Mouse (Mus musculus): ENCODE data around the gene Fabp3. TPM values are rescaled to one million over a fixed set of nuclear protein-coding genes. Genes with fewer than 3 reads are reported as not detected.
A peak's percentile ranks its signal among the peaks of the same experiment; 100 is the strongest.

Gene Fabp3
- polyA plus RNA-seq, 1 experiment from 2014 or later: 49.1 TPM

DNA sequence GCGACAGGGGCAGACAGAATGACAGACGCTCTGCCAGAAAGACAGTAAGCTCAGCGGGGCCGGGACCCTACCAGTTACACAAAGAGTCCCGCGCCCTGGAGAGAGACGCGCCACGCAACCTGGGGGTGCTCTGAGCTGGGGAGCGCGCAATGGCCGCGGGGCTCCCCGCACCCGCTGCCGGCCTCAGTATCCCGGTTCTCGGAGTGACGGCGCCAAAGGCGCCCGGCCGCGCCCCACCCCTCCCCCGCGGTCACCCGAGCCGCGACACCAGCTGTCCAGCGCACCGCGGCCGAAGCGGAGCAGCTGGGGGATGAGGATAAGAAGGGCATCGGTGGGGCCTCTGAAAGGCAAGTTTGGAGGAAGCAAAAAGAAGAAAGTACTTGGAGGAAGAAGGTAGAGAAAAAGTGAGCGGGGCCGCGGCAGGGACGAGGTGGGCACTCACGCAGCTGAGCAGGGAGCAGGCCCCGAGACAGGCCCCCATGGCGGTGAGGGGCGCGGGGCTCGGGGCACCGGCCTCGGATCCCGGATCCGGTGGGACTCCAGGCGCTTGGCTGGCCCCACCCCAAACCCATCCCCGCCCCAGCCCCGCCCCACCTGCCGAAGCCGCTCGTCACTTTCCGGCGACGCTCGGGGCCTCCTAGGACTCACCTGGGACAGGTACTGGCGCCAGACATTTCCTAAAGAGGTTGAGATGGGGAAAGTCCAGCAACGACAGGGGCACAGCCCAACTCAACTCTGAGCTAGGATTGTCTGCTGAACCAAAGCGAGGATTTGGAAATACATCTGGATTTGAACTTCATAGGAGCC is 33.2 kb upstream of the Fabp3 start:
- Histone ChIP-seq H3K27ac (peak overlapping the region; percentile 95), H3K4me2 (replicated peaks) (peak overlapping the region; percentile 84), H3K9me3 (no peaks in the 10 kb centered on the region), H3K27me3 (replicated peaks) (0 out of 2 replicates have a peak, but pooled peaks cover 7% of the 10 kb centered on the region), H3K4me3 (peak overlapping the region; percentile 80), H3K36me3 (no peaks in the 10 kb centered on the region), H3K4me1 (peaks cover 14% of the 10 kb centered on the region), H3K9ac (peak overlapping the region; percentile 95)
- ATAC-seq (ENCODE audit: low FRiP score, low read depth): peak; percentile 49
- under 1% methylated on average over 59 of the region's 62 CpGs for WGBS

DNA sequence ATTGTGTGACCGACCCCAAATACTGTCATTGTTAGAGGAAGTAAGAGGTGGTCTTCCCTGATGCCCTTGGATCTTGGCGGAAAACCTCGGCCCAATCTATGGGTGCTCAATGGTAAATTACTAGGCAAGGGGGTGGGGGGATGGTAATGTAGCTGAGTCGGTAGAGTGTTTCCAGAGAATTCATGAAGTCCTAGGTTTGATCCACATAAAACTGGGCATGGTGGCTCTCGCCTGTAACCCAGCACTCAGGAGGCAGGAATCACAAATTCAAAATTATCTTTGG is 32.6 kb upstream of the Fabp3 start:
- no peak for ATAC-seq (ENCODE audit: low FRiP score, low read depth)
- Histone ChIP-seq H3K4me1 (peaks cover 14% of the 10 kb centered on the region), H3K4me2 (replicated peaks) (peak overlapping the region; percentile 84), H3K27me3 (replicated peaks) (0 out of 2 replicates have a peak, but pooled peaks cover 7% of the 10 kb centered on the region), H3K27ac (no peak overlapping the region), H3K9me3 (no peaks in the 10 kb centered on the region), H3K36me3 (no peaks in the 10 kb centered on the region), H3K9ac (peak overlapping the region; percentile 95), H3K4me3 (peak overlapping the region; percentile 80)
- 43% methylated on average over 5 of the region's 5 CpGs for WGBS

DNA sequence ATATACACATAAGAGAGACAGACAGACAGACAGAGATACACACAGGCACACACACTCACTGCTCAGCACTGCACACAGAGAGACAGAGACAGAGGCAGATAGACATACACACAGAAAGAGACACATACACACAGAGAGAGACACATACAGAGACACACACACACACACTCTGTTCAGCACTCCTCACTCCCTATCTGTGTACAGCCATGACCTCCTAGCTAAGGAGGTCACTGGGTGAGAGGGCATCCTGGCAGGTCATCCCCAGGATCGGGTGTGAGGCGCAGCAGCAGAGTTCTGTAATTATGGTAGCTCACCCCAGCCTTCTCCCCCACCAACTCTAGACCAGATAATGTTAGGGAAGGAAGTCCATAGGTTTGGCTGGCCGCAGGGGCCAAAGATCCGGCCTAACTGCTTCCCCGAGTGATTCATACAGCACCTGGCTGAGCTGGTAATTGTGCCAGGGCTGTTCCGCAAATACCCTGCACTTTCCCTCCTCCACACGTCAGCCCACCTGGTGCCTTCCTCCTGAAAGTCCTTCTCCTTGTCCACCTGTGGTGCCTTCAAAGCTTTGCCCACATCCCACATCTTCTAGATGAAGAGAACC is 31.7 kb upstream of the Fabp3 start:
- no peak overlapping the region for H3K4me3 ChIP-seq
- peak overlapping the region; percentile 16 for H3K4me2 ChIP-seq (replicated peaks)
- peaks cover 14% of the 10 kb centered on the region for H3K4me1 ChIP-seq
- ATAC-seq (ENCODE audit: low FRiP score, low read depth): no peak
- 0 out of 2 replicates have a peak, but pooled peaks cover 7% of the 10 kb centered on the region for H3K27me3 ChIP-seq (replicated peaks)
- 68% methylated on average over 7 of the region's 7 CpGs for WGBS
- no peaks in the 10 kb centered on the region for H3K9me3 ChIP-seq
- no peak overlapping the region for H3K27ac ChIP-seq
- H3K36me3 ChIP-seq: no peaks in the 10 kb centered on the region
- no peak overlapping the region for H3K9ac ChIP-seq

DNA sequence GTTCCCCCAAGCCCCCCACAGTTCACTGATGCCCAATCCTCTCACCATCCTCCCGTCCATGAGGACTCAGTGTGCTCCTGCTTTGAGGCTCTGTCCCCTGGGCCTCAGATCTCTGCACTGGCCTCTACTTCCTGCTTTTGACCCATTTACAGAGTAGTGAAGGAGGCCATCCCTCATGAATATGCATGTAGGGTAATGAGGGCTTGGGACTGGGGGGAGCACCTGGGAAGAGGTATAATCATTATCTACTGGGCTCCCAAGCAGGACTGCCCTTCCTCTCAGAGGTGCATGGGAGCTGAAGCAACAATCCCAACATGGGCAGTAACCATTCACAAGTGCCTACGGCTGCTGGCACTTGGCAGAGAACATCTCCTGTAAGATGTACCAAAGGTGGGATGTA is 29.3 kb upstream of the Fabp3 start, which contains the start of gene Serinc2:
Gene Serinc2 (minus strand): TSS at position 101 of the 400 bp plus-strand sequence.
- WGBS: 71% methylated on average over 2 of the region's 2 CpGs
- H3K9ac ChIP-seq: no peak within 1 kb of the TSS
- 0 out of 2 replicates have a peak, but pooled peaks cover 7% of the 10 kb centered on the region for H3K27me3 ChIP-seq (replicated peaks)

GRCm38 (mm10) chr4:130282856-130283255 is 25.5 kb upstream of the Fabp3 start:
- Histone ChIP-seq H3K27me3 (replicated peaks) (no peaks in the 10 kb centered on the region), H3K4me3 (no peak overlapping the region)

More for the DNA sequence above, 29.3 kb upstream of the Fabp3 start, which contains the start of gene Serinc2:
- H3K4me3 ChIP-seq: no peak within 1 kb of the TSS
- H3K4me1 ChIP-seq: peaks cover 5% of the 10 kb centered on the region; the same call in 1 of the 2 replicates
- H3K4me2 ChIP-seq (replicated peaks): no peak within 1 kb of the TSS
- no peaks in the 10 kb centered on the region for H3K36me3 ChIP-seq
- no peaks in the 10 kb centered on the region for H3K9me3 ChIP-seq
- H3K27ac ChIP-seq: no peak within 1 kb of the TSS
- ATAC-seq (ENCODE audit: low FRiP score, low read depth): no peak

DNA sequence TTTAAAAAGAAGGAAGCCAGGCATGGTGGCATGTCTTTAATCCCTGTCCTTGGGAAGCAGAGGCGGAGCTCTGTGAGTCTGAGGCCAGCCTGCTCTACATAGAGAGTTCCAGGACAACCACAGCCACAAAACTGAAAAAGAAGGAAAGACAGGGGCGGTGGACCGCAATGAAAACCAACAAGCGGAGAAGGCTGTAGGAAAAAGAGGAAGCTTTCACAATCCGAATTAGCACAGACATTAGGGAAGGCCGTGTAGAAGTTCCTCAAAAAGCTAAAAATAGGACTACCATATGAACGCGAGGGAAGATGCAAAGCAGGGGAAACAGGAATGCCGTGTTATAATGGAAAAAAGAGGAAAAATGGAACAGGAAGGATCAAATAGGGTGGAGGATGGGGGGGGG is 24.6 kb upstream of the Fabp3 start:
- H3K27ac ChIP-seq: no peak overlapping the region
- 89% methylated on average over 9 of the region's 9 CpGs for WGBS

More at GRCm38 (mm10) chr4:130282856-130283255, 25.5 kb upstream of the Fabp3 start:
- no peak overlapping the region for H3K4me2 ChIP-seq (replicated peaks)
- H3K9ac ChIP-seq: no peak overlapping the region
- ATAC-seq (ENCODE audit: low FRiP score, low read depth): no peak
- 78% methylated on average over 5 of the region's 5 CpGs for WGBS
- no peaks in the 10 kb centered on the region for H3K36me3 ChIP-seq
- no peaks in the 10 kb centered on the region for H3K4me1 ChIP-seq
- no peaks in the 10 kb centered on the region for H3K9me3 ChIP-seq
- H3K27ac ChIP-seq: no peak overlapping the region

DNA sequence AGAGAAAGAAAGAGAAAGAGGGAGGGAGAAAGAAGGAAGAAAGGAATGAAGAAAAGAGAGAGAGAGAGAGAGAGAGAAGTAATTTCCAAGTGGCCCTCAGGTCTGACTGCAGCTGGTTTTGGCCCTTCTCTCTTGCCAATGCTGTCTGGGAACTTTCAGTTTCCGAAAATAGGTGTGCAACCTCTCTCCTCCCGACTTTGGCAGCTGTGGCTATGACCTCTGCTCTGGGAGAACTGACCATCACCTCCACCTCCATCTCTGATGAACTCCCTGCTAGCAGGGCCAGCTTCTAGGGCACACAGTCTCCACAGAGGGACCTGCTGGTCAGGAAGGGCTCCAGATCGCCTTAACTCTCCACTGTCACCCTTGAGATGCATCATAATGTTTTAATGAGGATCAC is 21.9 kb upstream of the Fabp3 start:
- Histone ChIP-seq H3K4me3 (no peak overlapping the region), H3K4me1 (no peaks in the 10 kb centered on the region)

More for the DNA sequence above, 24.6 kb upstream of the Fabp3 start:
- H3K4me3 ChIP-seq: no peak overlapping the region
- H3K36me3 ChIP-seq: no peaks in the 10 kb centered on the region
- no peak overlapping the region for H3K9ac ChIP-seq
- ATAC-seq (ENCODE audit: low FRiP score, low read depth): no peak
- no peaks in the 10 kb centered on the region for H3K4me1 ChIP-seq
- no peaks in the 10 kb centered on the region for H3K27me3 ChIP-seq (replicated peaks)
- no peak overlapping the region for H3K4me2 ChIP-seq (replicated peaks)
- H3K9me3 ChIP-seq: no peaks in the 10 kb centered on the region

DNA sequence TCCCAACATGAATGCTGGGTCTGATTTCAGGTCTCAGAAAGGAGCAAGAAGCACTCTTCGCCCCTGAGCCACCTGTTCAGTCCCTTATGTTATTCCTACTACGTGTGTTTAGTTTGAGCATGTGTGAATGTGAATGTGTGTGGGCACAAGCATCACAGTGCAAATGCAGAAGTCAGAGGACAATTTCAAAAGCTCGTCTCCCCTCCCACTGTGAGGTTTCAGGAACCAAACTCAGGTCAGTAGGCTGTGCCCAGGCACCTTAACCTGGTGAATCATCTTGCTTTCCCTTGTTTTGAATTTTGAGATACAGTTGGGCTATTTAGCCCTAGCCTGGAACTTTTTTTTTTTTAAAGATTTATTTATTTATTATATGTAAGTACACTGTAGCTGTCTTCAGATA is 18.6 kb upstream of the Fabp3 start:
- 73% methylated on average over 3 of the region's 3 CpGs for WGBS
- no peak for ATAC-seq (ENCODE audit: low FRiP score, low read depth)
- H3K4me2 ChIP-seq (replicated peaks): no peak overlapping the region

More for the DNA sequence above, 21.9 kb upstream of the Fabp3 start:
- no peak overlapping the region for H3K9ac ChIP-seq
- no peaks in the 10 kb centered on the region for H3K27me3 ChIP-seq (replicated peaks)
- WGBS: 63% methylated on average over 3 of the region's 3 CpGs
- no peaks in the 10 kb centered on the region for H3K9me3 ChIP-seq
- H3K27ac ChIP-seq: no peak overlapping the region
- no peak for ATAC-seq (ENCODE audit: low FRiP score, low read depth)
- no peak overlapping the region for H3K4me2 ChIP-seq (replicated peaks)
- no peaks in the 10 kb centered on the region for H3K36me3 ChIP-seq

DNA sequence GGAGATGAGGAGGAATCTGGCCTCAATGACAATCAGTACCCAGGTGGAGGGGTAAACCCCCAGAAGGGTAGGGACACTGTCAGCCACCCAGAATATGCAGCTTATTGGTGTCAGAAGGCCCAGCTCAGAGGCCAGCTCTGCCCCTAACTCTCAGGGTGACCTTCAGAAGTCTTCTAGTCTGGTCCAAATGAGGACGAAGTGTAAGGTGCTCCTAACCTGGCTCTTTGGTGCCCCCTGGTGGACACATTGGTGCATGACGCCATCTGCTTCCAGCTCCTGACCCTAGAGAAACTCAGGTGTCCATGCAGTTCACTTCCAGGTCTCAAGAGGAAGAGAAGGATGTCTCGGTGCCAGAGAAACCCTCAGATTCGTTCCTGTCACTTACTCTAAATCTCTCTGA is 16.1 kb upstream of the Fabp3 start:
- peak; percentile 29; the same call in 1 of the 2 replicates for ATAC-seq (ENCODE audit: low FRiP score, low read depth)
- 9% methylated on average over 4 of the region's 4 CpGs for WGBS

More for the DNA sequence above, 18.6 kb upstream of the Fabp3 start:
- Histone ChIP-seq H3K27me3 (replicated peaks) (no peaks in the 10 kb centered on the region), H3K9me3 (no peaks in the 10 kb centered on the region), H3K36me3 (no peaks in the 10 kb centered on the region), H3K4me3 (no peak overlapping the region), H3K9ac (no peak overlapping the region), H3K27ac (no peak overlapping the region), H3K4me1 (no peaks in the 10 kb centered on the region)

GRCm38 (mm10) chr4:130294513-130294912 is 13.9 kb upstream of the Fabp3 start:
- H3K4me1 ChIP-seq: no peaks in the 10 kb centered on the region
- no peaks in the 10 kb centered on the region for H3K27me3 ChIP-seq (replicated peaks)
- no peak overlapping the region for H3K4me3 ChIP-seq
- no peaks in the 10 kb centered on the region for H3K36me3 ChIP-seq
- 85% methylated on average over 8 of the region's 8 CpGs for WGBS
- H3K9me3 ChIP-seq: no peaks in the 10 kb centered on the region
- H3K27ac ChIP-seq: no peak overlapping the region
- no peak for ATAC-seq (ENCODE audit: low FRiP score, low read depth)
- H3K4me2 ChIP-seq (replicated peaks): no peak overlapping the region
- H3K9ac ChIP-seq: no peak overlapping the region

More for the DNA sequence above, 16.1 kb upstream of the Fabp3 start:
- Histone ChIP-seq H3K4me2 (replicated peaks) (no peak overlapping the region), H3K36me3 (no peaks in the 10 kb centered on the region), H3K4me3 (no peak overlapping the region), H3K4me1 (no peaks in the 10 kb centered on the region), H3K9me3 (no peaks in the 10 kb centered on the region), H3K27ac (no peak overlapping the region), H3K27me3 (replicated peaks) (no peaks in the 10 kb centered on the region), H3K9ac (no peak overlapping the region)

DNA sequence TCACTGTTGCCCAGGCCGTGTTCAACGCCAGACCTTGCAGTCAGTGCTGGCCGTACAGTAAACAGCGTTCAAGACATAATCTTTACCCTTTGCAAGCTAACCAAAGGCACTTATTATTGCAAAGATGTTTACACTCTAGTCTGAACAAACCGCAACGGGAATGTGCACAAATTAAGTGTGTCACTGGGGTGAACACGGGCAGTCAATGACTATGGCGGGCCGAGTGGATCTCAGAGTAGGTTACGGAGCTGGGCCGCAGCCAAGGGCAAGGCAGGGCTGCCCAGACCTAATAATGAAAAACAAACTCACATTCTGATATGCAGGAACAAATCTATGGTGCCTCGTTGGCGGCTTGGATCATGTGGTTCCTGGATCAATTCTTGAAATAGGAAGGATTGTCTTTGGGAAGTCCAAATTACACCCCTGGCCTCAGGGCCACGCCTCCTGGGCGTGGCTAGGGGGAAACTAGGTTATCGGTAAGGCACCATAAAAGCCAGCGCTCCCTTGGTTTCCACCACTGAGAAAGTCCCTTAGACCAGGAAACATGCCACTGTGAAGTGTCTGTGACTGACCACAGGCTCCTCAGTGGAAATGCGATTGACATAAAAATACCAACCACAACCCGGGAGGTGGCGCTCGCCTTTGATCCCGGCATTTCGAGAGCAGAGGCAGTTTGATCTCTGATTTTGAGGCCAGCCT is 13.2 kb upstream of the Fabp3 start:
- 51% methylated on average over 23 of the region's 23 CpGs for WGBS
- no peak overlapping the region for H3K4me3 ChIP-seq
- H3K36me3 ChIP-seq: no peaks in the 10 kb centered on the region
- no peak for ATAC-seq (ENCODE audit: low FRiP score, low read depth)
- H3K27ac ChIP-seq: no peak overlapping the region
- H3K4me2 ChIP-seq (replicated peaks): no peak overlapping the region
- H3K9me3 ChIP-seq: no peaks in the 10 kb centered on the region
- H3K9ac ChIP-seq: no peak overlapping the region
- no peaks in the 10 kb centered on the region for H3K4me1 ChIP-seq
- no peaks in the 10 kb centered on the region for H3K27me3 ChIP-seq (replicated peaks)

Data from neural tube, embryonic 12.5 days (tissue).